Mouse (Mus musculus) forebrain, embryonic 12.5 days (tissue): ENCODE data around the gene Foxb1. TPM values are rescaled to one million over a fixed set of nuclear protein-coding genes. Genes with fewer than 3 reads are reported as not detected.

ENCODE experiments used
- ATAC-seq: fragments of 200-750 bp; cut with Nextera tagmentation; 2 replicates; pipeline ENCODE4 v1.8.0; 2017; ENCODE audit warnings: moderate TSS enrichment; ENCODE audit not compliant: low FRiP score
- H3K27ac ChIP-seq: fragments of 300-500 bp; sonication (generic); 2 replicates; pipeline ENCODE4 v1.5.1; 2016; ENCODE audit warnings: mild to moderate bottlenecking
- H3K27me3 ChIP-seq: fragments of 300-500 bp; sonication (generic); 2 replicates; pipeline ENCODE4 v1.6.1; 2016; ENCODE audit warnings: mild to moderate bottlenecking
- H3K36me3 ChIP-seq: fragments of 300-500 bp; sonication (generic); replicated peaks from 2 replicates; pipeline ENCODE4 v1.6.1; 2016; ENCODE audit warnings: mild to moderate bottlenecking
- H3K4me1 ChIP-seq: fragments of 300-500 bp; sonication (generic); 2 replicates; pipeline ENCODE4 v1.6.1; 2016
- H3K4me2 ChIP-seq: fragments of 300-500 bp; sonication (generic); 2 replicates; pipeline ENCODE4 v1.6.1; 2016; ENCODE audit warnings: mild to moderate bottlenecking, moderate library complexity
- H3K4me3 ChIP-seq: fragments of 300-500 bp; sonication (generic); replicated peaks from 2 replicates; pipeline ENCODE4 v1.5.1; 2016; ENCODE audit warnings: mild to moderate bottlenecking
- H3K9ac ChIP-seq: fragments of 300-500 bp; sonication (generic); 2 replicates; pipeline ENCODE4 v1.6.1; 2016; ENCODE audit warnings: mild to moderate bottlenecking
- H3K9me3 ChIP-seq: fragments of 300-500 bp; sonication (generic); 2 replicates; pipeline ENCODE4 v1.6.1; 2016
- WGBS: fragments of 180-500 bp; shearing (Covaris S2); methylation state at CpG from one replicate; pipeline ENCODE4 v1.1.7; 2016; 5-methylcytosine and 5-hydroxymethylcytosine counted together
- polyA plus RNA-seq: library from polyadenylated mRNA; unstranded; fragments of >200 nt; fragmentation: Nextera tagmentation; extraction: Ambion mirVana; gene quantifications from 2 replicates; pipeline ENCODE4 v1.2.1, GENCODE M21; 2016

The Foxb1 gene
- polyA plus RNA-seq, 1 experiment from 2014 or later = 2.8 TPM

DNA sequence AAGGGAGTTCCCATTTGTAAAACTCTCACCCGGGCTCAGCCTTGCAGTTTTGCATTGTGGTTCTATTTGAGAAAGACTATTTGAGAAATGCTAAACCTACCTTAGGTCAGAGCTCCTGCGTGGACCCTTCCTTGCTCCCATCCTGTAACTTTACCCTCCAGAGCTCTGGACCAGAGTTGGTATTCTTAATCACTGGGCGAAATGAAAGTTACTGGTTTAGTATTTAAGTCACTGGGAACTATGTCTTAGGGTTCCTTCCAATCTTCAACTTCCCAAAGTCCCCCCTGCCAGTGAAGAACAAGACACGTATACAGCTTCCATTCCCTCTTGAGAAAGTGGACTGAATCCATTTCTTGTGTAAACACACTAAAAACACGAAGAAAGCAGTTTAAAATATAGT lies 5.6 kb downstream of the Foxb1 start:
- Histone ChIP-seq H3K9me3 (no peaks in the 10 kb centered on the region), H3K4me2 (peak overlapping the region; percentile 10; the same call in 1 of the 2 replicates), H3K27me3 (peaks cover 83% of the 10 kb centered on the region), H3K9ac (no peak overlapping the region), H3K36me3 (no peaks in the 10 kb centered on the region), H3K4me1 (peaks cover 40% of the 10 kb centered on the region), H3K4me3 (no peak overlapping the region), H3K27ac (no peak overlapping the region; the same call in 1 of the 2 replicates)
- no peak for ATAC-seq
- WGBS = 6% methylated on average over 5 of the region's 5 CpGs

DNA sequence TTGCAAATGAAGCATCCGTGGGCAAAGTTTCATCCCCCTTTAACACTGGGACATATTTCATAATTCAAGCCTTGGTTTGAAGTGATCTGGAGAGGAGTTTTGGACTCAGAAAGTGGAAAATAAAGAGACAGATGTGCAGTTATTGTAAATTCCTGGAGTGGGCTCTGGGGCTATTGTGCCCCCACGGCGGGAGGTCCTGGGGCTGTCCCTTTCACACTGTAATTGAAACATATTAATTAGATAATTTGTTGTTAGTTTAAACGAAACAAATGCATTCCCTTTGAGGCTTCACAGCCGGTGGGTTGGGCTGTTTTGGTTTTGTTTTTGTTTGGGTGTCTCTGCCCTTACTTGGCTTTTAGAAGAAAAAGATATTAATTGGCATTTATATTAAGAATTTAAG lies 6.0 kb downstream of the Foxb1 start:
- Histone ChIP-seq H3K4me3 (no peak overlapping the region), H3K4me1 (peaks cover 36% of the 10 kb centered on the region), H3K9me3 (no peaks in the 10 kb centered on the region), H3K4me2 (peak overlapping the region; percentile 10; the same call in 1 of the 2 replicates), H3K27ac (no peak overlapping the region), H3K9ac (no peak overlapping the region), H3K27me3 (peaks cover 83% of the 10 kb centered on the region), H3K36me3 (no peaks in the 10 kb centered on the region)
- 2% methylated on average over 5 of the region's 5 CpGs for WGBS
- no peak for ATAC-seq

DNA sequence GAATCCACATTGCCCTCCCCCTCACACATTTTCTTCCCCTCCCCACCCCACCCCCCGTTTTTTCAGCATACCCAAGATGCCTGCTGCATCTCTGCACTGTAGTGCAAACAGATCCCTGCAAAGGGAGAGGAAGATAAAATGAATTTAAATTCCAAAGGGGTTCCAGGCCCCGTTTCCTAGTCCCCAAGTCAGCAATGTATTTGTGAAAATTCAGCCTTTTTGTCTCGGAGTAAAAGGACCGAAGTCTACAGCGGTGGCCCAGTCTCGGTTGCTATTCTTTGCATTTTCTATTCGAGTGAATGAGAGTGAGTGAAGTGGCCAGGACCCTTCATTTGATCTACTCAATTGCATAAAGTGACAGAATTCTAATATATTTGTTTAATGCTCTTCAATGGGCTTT lies 6.4 kb downstream of the Foxb1 start:
- no peaks in the 10 kb centered on the region for H3K9me3 ChIP-seq
- peaks cover 83% of the 10 kb centered on the region for H3K27me3 ChIP-seq
- no peak overlapping the region for H3K4me2 ChIP-seq
- no peak overlapping the region for H3K9ac ChIP-seq
- no peaks in the 10 kb centered on the region for H3K36me3 ChIP-seq
- peaks cover 31% of the 10 kb centered on the region for H3K4me1 ChIP-seq
- WGBS = 2% methylated on average over 7 of the region's 7 CpGs
- H3K4me3 ChIP-seq = no peak overlapping the region
- no peak for ATAC-seq
- H3K27ac ChIP-seq = no peak overlapping the region

GRCm38 (mm10) chr9:69747971-69748370 lies 12.8 kb downstream of the Foxb1 start:
- peaks cover 5% of the 10 kb centered on the region; the same call in 1 of the 2 replicates for H3K9me3 ChIP-seq
- H3K4me1 ChIP-seq = no peaks in the 10 kb centered on the region
- H3K9ac ChIP-seq = no peak overlapping the region
- H3K27me3 ChIP-seq = peaks cover 70% of the 10 kb centered on the region
- no peak overlapping the region for H3K4me3 ChIP-seq
- ATAC-seq = no peak
- no peak overlapping the region for H3K4me2 ChIP-seq
- H3K27ac ChIP-seq = no peak overlapping the region
- 94% methylated on average over 1 of the region's 1 CpGs for WGBS
- no peaks in the 10 kb centered on the region for H3K36me3 ChIP-seq

- no peak overlapping the region for H3K4me2 ChIP-seq
- H3K9me3 ChIP-seq = 0 out of 2 replicates have a peak, but pooled peaks cover 4% of the 10 kb centered on the region
- H3K36me3 ChIP-seq = no peaks in the 10 kb centered on the region
- no peak for ATAC-seq
- H3K27me3 ChIP-seq = peaks cover 25% of the 10 kb centered on the region
- H3K4me3 ChIP-seq = no peak overlapping the region
- WGBS = 76% methylated on average over 5 of the region's 5 CpGs
- H3K9ac ChIP-seq = no peak overlapping the region
- no peaks in the 10 kb centered on the region for H3K4me1 ChIP-seq
- no peak overlapping the region for H3K27ac ChIP-seq
These were observed 32.0 kb downstream of the Foxb1 start for GRCm38 (mm10) chr9:69728736-69729135.

GRCm38 (mm10) chr9:69718431-69718830 lies 42.3 kb downstream of the Foxb1 start:
- ATAC-seq = no peak
- no peak overlapping the region for H3K4me3 ChIP-seq
- WGBS = 52% methylated on average over 9 of the region's 9 CpGs

DNA sequence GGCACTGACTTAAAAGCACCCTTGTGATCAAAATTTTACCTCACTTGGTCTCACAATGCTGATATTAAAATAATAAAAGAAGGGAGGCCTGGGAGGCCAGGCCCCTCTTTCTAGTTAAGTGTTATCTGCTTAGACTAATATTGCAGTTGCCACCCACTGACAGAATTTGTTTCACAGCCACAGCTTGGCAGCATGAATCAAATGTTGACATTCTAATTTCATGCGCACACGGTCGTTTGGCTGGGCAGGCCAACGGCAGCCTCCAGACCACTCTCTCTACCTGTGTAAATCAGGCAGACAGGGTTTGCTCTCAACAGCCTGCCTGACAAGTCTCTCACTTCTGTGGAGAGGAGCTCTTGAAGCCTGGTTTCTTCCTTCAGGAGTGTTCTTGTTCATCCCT lies 44.4 kb downstream of the Foxb1 start:
- Histone ChIP-seq H3K27me3 (peaks cover 49% of the 10 kb centered on the region), H3K36me3 (no peaks in the 10 kb centered on the region), H3K4me3 (no peak overlapping the region), H3K9ac (no peak overlapping the region), H3K4me2 (no peak overlapping the region), H3K9me3 (no peaks in the 10 kb centered on the region), H3K4me1 (peaks cover 43% of the 10 kb centered on the region), H3K27ac (no peak overlapping the region)
- ATAC-seq = no peak
- 31% methylated on average over 4 of the region's 4 CpGs for WGBS

More at GRCm38 (mm10) chr9:69718431-69718830, 42.3 kb downstream of the Foxb1 start:
- H3K4me2 ChIP-seq = no peak overlapping the region
- H3K27ac ChIP-seq = no peak overlapping the region
- no peaks in the 10 kb centered on the region for H3K36me3 ChIP-seq
- H3K9me3 ChIP-seq = no peaks in the 10 kb centered on the region
- peaks cover 37% of the 10 kb centered on the region for H3K27me3 ChIP-seq
- H3K4me1 ChIP-seq = peaks cover 33% of the 10 kb centered on the region
- H3K9ac ChIP-seq = no peak overlapping the region

DNA sequence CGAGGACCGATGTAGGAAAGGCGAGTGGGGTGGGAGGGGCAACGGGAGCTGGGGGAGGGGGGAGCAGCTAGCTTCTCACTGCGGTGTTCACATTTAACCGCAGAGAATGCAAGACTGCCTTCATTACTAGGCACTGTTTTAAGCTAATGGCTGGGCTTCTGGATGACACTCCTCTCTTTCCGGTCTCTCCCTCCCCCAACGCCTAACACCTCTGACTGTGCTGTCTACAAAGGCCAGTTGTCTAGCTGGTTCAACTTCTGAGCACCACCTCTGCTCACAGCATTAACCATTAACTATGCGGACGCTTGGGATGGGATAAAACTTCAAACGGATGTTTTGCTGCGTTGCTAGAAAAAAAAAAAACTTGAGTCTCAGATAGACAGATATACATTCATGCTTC lies 45.3 kb downstream of the Foxb1 start:
- no peaks in the 10 kb centered on the region for H3K36me3 ChIP-seq
- H3K27me3 ChIP-seq = peaks cover 49% of the 10 kb centered on the region
- no peak overlapping the region for H3K4me3 ChIP-seq
- 18% methylated on average over 12 of the region's 12 CpGs for WGBS
- no peak overlapping the region for H3K27ac ChIP-seq
- no peak overlapping the region for H3K9ac ChIP-seq
- H3K9me3 ChIP-seq = no peaks in the 10 kb centered on the region
- peaks cover 43% of the 10 kb centered on the region for H3K4me1 ChIP-seq
- ATAC-seq = no peak
- peak overlapping the region; percentile 4; the same call in 1 of the 2 replicates for H3K4me2 ChIP-seq

- Histone ChIP-seq H3K4me3 (no peak overlapping the region), H3K9me3 (no peaks in the 10 kb centered on the region), H3K27me3 (peaks cover 49% of the 10 kb centered on the region), H3K27ac (peak overlapping the region; percentile 36; the same call in 1 of the 2 replicates), H3K9ac (no peak overlapping the region), H3K36me3 (no peaks in the 10 kb centered on the region), H3K4me1 (peaks cover 43% of the 10 kb centered on the region), H3K4me2 (peak overlapping the region; percentile 23)
- no peak for ATAC-seq
- 22% methylated on average over 7 of the region's 7 CpGs for WGBS
These were observed 46.4 kb downstream of the Foxb1 start for GRCm38 (mm10) chr9:69714346-69714745.

DNA sequence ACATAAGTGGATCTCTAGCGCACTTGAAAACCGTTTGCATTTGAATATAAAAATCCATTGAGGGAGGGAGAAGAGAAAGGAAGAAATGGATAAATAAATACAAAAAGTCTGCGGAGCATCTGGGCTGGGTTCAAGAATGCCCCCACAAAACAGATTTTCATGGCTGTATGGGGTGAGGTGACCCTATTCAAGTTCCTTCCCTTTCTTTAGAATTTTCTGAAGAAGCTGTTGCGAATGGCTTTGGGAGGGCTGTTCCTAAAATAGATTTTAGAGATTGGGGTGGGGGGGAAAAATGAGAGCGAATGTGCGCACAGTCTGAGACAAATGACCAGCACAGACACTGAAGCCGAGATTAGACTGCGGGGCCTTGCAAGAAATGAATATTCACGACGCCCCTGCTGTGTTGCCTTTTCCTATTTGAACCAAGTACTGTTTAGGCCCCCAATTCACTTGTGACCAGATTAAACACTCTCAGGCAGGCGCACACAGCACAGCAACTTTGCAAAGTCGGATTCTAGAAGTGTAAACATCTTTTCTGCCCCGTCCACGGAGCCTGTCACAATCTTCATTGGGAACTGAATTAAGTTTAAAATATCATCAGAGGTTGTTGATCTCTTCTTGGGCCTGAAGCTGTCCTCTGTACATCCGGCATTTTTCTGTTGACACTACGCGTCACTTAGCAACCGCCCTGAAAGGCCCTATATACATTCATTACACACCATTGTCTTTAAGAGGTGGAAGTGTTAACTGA lies 47.0 kb downstream of the Foxb1 start:
- WGBS = 6% methylated on average over 18 of the region's 18 CpGs
- no peak overlapping the region; the same call in 1 of the 2 replicates for H3K4me3 ChIP-seq
- ATAC-seq = peak; percentile 76

GRCm38 (mm10) chr9:69712714-69713525 lies 47.8 kb downstream of the Foxb1 start:
- H3K9ac ChIP-seq = no peak overlapping the region
- no peak overlapping the region; the same call in 1 of the 2 replicates for H3K27ac ChIP-seq
- H3K36me3 ChIP-seq = no peaks in the 10 kb centered on the region
- peak overlapping the region; percentile 23; the same call in 1 of the 2 replicates for H3K4me2 ChIP-seq
- WGBS = 15% methylated on average over 12 of the region's 12 CpGs
- peaks cover 43% of the 10 kb centered on the region for H3K4me1 ChIP-seq
- no peak for ATAC-seq
- 0 out of 2 replicates have a peak, but pooled peaks cover 4% of the 10 kb centered on the region for H3K9me3 ChIP-seq
- no peak overlapping the region for H3K4me3 ChIP-seq
- peaks cover 41% of the 10 kb centered on the region for H3K27me3 ChIP-seq

More for the DNA sequence above, 47.0 kb downstream of the Foxb1 start:
- H3K9me3 ChIP-seq = no peaks in the 10 kb centered on the region
- H3K9ac ChIP-seq = no peak overlapping the region
- H3K4me1 ChIP-seq = peaks cover 43% of the 10 kb centered on the region
- H3K4me2 ChIP-seq = peak overlapping the region; percentile 23
- H3K36me3 ChIP-seq = no peaks in the 10 kb centered on the region
- peaks cover 49% of the 10 kb centered on the region for H3K27me3 ChIP-seq
- H3K27ac ChIP-seq = no peak overlapping the region
